Mouse (Mus musculus) kidney, embryonic 15.5 days (tissue): ENCODE data around the gene Slc25a42. TPM values are rescaled to one million over a fixed set of nuclear protein-coding genes. Genes with fewer than 3 reads are reported as not detected.

Experiments
- ATAC-seq: fragments of 200-750 bp; cut with Nextera tagmentation; replicated peaks from 2 replicates; pipeline ENCODE4 v1.8.0; 2017; ENCODE audit warnings: moderate TSS enrichment; ENCODE audit not compliant: low FRiP score
- H3K27ac ChIP-seq: fragments of 300-500 bp; sonication (generic); 2 replicates; pipeline ENCODE4 v1.5.1; 2015; ENCODE audit warnings: mild to moderate bottlenecking, inconsistent platforms
- H3K27me3 ChIP-seq: fragments of 300-500 bp; sonication (generic); 2 replicates; pipeline ENCODE4 v1.6.1; 2015; ENCODE audit warnings: inconsistent platforms
- H3K36me3 ChIP-seq: fragments of 300-500 bp; sonication (generic); 2 replicates; pipeline ENCODE4 v1.6.1; 2015; ENCODE audit warnings: inconsistent platforms
- H3K4me1 ChIP-seq: fragments of 300-500 bp; sonication (generic); 2 replicates; pipeline ENCODE4 v1.6.1; 2015; ENCODE audit warnings: inconsistent platforms
- H3K4me2 ChIP-seq: fragments of 300-500 bp; sonication (generic); 2 replicates; pipeline ENCODE4 v1.6.1; 2015; ENCODE audit warnings: moderate library complexity, mild to moderate bottlenecking, inconsistent platforms
- H3K4me3 ChIP-seq: fragments of 300-500 bp; sonication (generic); replicated peaks from 2 replicates; pipeline ENCODE4 v1.5.1; 2015; ENCODE audit warnings: mild to moderate bottlenecking, inconsistent platforms
- H3K9ac ChIP-seq: fragments of 300-500 bp; sonication (generic); 2 replicates; pipeline ENCODE4 v1.6.1; 2015; ENCODE audit warnings: mild to moderate bottlenecking, inconsistent platforms
- H3K9me3 ChIP-seq: fragments of 300-500 bp; sonication (generic); replicated peaks from 2 replicates; pipeline ENCODE4 v1.6.1; 2016; ENCODE audit warnings: inconsistent platforms
- WGBS: fragments of 180-500 bp; shearing (Covaris S2); methylation state at CpG from one replicate; pipeline ENCODE4 v1.1.7; 2015; ENCODE audit warnings: mixed read lengths; 5-methylcytosine and 5-hydroxymethylcytosine counted together
- polyA plus RNA-seq: library from polyadenylated mRNA; unstranded; fragments of >200 nt; fragmentation: Nextera tagmentation; extraction: Ambion mirVana; gene quantifications from 2 replicates; pipeline ENCODE4 v1.2.1, GENCODE M21; 2015

The Slc25a42 gene
- polyA plus RNA-seq, 1 experiment from 2014 or later, result 4.8 TPM

DNA sequence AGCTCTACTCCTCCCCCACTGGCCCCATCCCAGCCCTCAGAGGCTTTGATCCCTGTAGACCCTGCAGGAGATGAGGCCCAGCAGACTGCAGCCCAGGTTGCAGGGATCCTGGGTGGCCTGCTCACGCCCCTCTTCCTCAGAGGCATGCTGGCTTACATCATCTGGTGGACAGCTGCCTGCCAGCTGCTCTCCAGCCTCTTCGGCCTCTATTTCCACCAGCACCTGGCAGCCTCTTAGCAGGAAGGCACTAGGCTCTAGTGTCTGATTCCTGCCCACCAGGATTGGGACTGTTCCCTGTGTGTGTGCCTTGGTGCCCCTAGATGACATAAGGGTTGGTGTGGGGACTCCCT is 30.2 kb downstream of the Slc25a42 start:
- Histone ChIP-seq H3K27ac (no peak overlapping the region), H3K9me3 (no peaks in the 10 kb centered on the region), H3K4me2 (no peak overlapping the region), H3K4me1 (0 out of 2 replicates have a peak, but pooled peaks cover 4% of the 10 kb centered on the region), H3K4me3 (no peak overlapping the region), H3K9ac (no peak overlapping the region), H3K27me3 (no peaks in the 10 kb centered on the region), H3K36me3 (peaks cover 60% of the 10 kb centered on the region)
- no peak for ATAC-seq
- 32% methylated on average over 2 of the region's 2 CpGs for WGBS

DNA sequence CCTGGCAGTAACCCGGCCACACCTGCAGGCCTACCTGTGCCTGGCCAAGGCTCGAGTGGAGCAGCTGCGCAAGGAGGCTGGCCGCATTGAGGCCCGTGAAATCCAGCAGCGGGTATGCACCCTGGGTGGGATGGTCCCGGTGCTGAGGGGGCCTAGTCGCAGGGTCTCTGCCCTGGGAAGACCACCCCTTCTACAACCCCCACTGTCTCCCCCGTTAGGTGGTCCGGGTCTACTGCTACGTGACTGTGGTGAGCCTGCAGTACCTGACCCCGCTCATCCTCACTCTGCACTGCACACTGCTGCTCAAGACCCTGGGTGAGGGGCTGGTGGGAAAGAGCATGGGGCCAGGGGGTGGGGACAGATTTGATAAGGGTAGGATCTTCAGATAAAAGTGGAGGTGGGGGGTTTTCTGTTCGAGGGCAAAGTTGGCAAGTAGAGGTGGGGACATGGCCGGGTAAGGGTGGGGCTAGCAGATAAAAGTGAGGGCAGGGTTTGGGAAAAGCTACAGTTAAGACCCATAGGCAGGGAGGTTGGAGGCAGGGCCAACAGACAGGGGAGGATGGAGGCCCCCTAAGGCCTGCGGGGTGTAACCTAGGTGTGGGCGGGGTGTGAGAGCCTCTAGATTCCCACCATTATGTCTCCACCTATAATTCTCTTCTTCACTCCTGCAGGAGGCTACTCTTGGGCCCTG is 30.7 kb downstream of the Slc25a42 start:
- H3K9ac ChIP-seq, result no peak overlapping the region
- H3K27ac ChIP-seq, result no peak overlapping the region
- no peak overlapping the region for H3K4me2 ChIP-seq
- H3K27me3 ChIP-seq, result no peaks in the 10 kb centered on the region
- no peak overlapping the region for H3K4me3 ChIP-seq
- ATAC-seq, result no peak; the same call in 1 of the 2 replicates
- 0 out of 2 replicates have a peak, but pooled peaks cover 2% of the 10 kb centered on the region for H3K4me1 ChIP-seq
- no peaks in the 10 kb centered on the region for H3K9me3 ChIP-seq
- H3K36me3 ChIP-seq, result peaks cover 66% of the 10 kb centered on the region
- WGBS, result 58% methylated on average over 16 of the region's 16 CpGs

DNA sequence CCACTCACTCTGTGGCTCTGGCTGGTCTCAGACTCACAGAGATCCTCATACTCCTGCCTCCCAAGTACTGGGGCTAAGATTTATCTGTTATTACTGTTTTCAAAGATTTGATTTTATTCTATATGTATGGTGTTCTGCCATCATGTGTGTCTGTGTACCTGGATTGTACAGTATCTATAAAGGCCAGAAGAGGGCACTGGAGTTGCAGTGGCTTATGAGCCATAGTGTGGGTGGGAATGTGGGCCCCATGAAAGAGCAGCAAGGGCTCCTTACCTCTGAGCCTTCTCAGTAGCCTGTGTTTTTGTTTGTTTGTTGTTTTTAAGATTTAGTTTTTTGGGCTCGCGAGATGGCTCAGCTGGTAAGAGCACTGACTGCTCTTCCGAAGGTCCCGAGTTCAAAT is 33.0 kb downstream of the Slc25a42 start:
- H3K4me2 ChIP-seq, result no peak overlapping the region
- 97% methylated on average over 4 of the region's 4 CpGs for WGBS
- no peak overlapping the region for H3K4me3 ChIP-seq
- ATAC-seq, result no peak
- no peak overlapping the region for H3K27ac ChIP-seq
- no peak overlapping the region for H3K9ac ChIP-seq
- no peaks in the 10 kb centered on the region for H3K9me3 ChIP-seq
- no peaks in the 10 kb centered on the region for H3K27me3 ChIP-seq
- H3K36me3 ChIP-seq, result peaks cover 74% of the 10 kb centered on the region
- peaks cover 4% of the 10 kb centered on the region; the same call in 1 of the 2 replicates for H3K4me1 ChIP-seq

DNA sequence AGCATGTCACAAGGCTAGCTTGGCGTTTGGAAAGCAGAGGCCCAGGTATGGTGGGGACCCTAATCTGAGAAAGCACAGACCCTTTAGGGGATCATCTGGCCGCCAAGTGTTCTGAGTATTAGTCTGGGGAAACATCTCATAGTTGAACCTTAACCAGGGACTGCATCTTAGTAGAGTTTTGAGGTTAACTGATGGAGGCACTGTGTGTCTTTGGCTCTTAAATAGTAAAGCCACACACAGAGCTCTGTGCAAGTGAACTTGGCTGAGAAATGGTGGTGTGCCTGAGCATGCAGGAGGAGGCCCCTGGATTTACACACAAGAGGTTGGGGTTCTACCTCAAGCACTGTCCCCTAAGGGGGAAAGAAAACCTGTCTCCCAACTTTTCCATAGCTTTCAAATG is 33.9 kb downstream of the Slc25a42 start:
- no peak overlapping the region for H3K27ac ChIP-seq
- no peak for ATAC-seq
- peaks cover 70% of the 10 kb centered on the region for H3K36me3 ChIP-seq
- H3K4me1 ChIP-seq, result peaks cover 11% of the 10 kb centered on the region
- WGBS, result 93% methylated on average over 2 of the region's 2 CpGs
- no peaks in the 10 kb centered on the region for H3K27me3 ChIP-seq
- H3K9ac ChIP-seq, result no peak overlapping the region
- H3K9me3 ChIP-seq, result no peaks in the 10 kb centered on the region
- no peak overlapping the region for H3K4me3 ChIP-seq
- H3K4me2 ChIP-seq, result no peak overlapping the region

DNA sequence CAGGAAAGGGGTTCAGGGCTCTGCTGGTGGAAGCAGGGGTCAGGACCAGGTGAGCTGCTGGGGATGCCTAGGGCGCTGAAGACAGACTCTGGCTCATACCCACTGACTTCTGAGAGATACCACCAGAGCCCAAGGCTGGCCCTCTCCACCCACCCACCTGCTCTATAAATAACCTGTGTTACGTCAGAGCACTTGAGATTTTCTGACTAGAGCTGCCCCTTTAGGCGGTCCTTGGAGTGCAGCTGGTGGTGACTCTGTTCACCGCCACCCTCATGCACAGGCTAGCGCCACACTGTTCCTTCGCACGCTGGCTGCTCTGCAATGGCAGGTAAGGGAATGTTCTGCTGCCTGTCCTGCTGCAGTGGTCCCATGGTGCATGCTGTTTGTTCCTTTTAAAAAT is 38.0 kb downstream of the Slc25a42 start:
- H3K4me1 ChIP-seq, result peaks cover 25% of the 10 kb centered on the region
- 90% methylated on average over 7 of the region's 7 CpGs for WGBS
- H3K36me3 ChIP-seq, result peaks cover 35% of the 10 kb centered on the region
- no peak overlapping the region for H3K9ac ChIP-seq
- H3K4me2 ChIP-seq, result no peak overlapping the region
- ATAC-seq, result no peak
- H3K4me3 ChIP-seq, result no peak overlapping the region
- H3K27ac ChIP-seq, result no peak overlapping the region
- H3K9me3 ChIP-seq, result no peaks in the 10 kb centered on the region
- H3K27me3 ChIP-seq, result no peaks in the 10 kb centered on the region

DNA sequence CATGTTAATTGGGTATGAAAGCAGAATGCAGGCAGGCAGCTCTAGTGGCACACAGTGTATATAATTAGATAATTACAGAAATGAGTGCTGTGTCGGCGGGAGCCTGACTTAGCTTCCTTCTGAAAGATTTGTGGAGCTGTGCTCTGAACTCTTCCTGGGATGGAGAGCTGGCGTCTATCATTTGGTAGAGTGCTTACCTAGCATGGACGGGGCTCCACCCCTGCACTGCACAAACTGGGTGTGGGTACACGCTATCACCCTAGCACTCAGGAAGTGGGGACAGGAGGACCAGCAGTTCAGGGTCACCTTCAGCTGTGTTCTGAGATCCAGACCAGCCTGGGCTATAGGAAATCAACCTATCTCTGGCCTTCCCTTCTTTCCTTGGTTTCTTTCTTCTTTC is 38.8 kb downstream of the Slc25a42 start:
- H3K27me3 ChIP-seq, result 0 out of 2 replicates have a peak, but pooled peaks cover 1% of the 10 kb centered on the region
- H3K9ac ChIP-seq, result peak overlapping the region; percentile 74; the same call in 1 of the 2 replicates
- 73% methylated on average over 5 of the region's 5 CpGs for WGBS
- peak overlapping the region; percentile 65 for H3K4me3 ChIP-seq
- peak overlapping the region; percentile 66 for H3K4me2 ChIP-seq
- H3K27ac ChIP-seq, result no peak overlapping the region
- no peaks in the 10 kb centered on the region for H3K9me3 ChIP-seq
- no peak for ATAC-seq
- H3K36me3 ChIP-seq, result peaks cover 27% of the 10 kb centered on the region
- H3K4me1 ChIP-seq, result peaks cover 25% of the 10 kb centered on the region

DNA sequence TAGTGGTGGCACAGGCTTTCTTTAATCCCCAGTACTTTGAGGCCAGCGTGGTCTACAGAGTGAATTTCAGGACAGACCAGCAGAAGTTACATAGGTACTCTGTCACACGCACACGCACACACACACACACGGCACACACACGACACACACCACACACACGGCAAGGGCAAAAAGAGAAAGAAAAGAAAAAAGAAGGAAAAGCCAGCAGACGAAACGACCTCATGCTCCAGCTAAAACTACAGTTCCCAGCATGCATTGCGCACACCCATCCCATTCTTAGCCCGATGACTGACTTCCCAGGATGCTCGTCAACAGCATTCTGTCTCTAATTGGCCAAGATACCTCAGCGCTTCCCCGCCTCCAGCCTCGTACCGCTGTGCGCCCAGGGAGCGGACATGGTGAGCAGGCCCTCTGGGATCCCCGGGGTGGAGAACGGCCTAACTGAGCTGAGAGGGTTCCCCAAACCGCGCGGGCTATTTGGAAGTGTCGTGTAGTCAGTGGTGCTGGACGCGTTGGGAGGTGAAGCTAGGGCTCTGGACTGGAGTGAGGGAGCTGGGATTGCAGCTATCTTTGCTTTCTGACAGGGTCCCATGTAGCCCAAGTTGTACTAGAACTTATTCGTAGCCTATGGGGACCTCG is 39.9 kb downstream of the Slc25a42 start, which contains the start of gene Tmem161a:
Gene Tmem161a, plus strand, starts transcription at position 314 of the 639 bp plus-strand sequence.
- H3K4me2 ChIP-seq, result peak within 1 kb of the TSS; percentile 66
- 2% methylated on average over 27 of the region's 27 CpGs for WGBS
- peaks cover 16% of the 10 kb centered on the region for H3K36me3 ChIP-seq
- H3K9me3 ChIP-seq, result no peaks in the 10 kb centered on the region
- H3K27me3 ChIP-seq, result 0 out of 2 replicates have a peak, but pooled peaks cover 4% of the 10 kb centered on the region
- H3K4me3 ChIP-seq, result peak within 1 kb of the TSS; percentile 65
- peak; percentile 96 for ATAC-seq
- H3K27ac ChIP-seq, result peak within 1 kb of the TSS; percentile 76
- H3K9ac ChIP-seq, result peak within 1 kb of the TSS; percentile 74
- H3K4me1 ChIP-seq, result peaks cover 26% of the 10 kb centered on the region

DNA sequence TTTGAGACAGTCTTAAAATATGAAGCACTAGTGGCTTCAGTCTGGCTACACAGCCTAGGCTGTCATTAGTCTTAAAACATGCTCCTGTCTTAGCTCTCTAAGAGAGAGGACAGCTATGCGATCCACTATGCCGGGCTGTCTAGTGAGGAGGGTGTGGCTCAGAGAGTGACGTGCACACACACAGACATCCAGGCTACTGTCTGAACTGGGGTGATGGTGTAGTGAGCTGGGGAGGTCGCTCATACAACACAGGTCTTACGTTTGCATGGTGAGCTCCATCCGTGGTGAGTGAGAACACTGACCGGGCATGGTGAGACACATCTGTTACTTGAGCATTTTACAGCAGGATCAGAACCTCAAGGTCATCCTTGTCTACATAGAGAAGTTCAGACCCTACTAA is 40.9 kb downstream of the Slc25a42 start:
- H3K27me3 ChIP-seq, result 0 out of 2 replicates have a peak, but pooled peaks cover 4% of the 10 kb centered on the region
- H3K4me2 ChIP-seq, result peak overlapping the region; percentile 66
- peaks cover 35% of the 10 kb centered on the region for H3K4me1 ChIP-seq
- H3K9ac ChIP-seq, result no peak overlapping the region
- no peaks in the 10 kb centered on the region for H3K9me3 ChIP-seq
- 70% methylated on average over 7 of the region's 7 CpGs for WGBS
- peak overlapping the region; percentile 76; the same call in 1 of the 2 replicates for H3K27ac ChIP-seq
- H3K36me3 ChIP-seq, result 0 out of 2 replicates have a peak, but pooled peaks cover 8% of the 10 kb centered on the region
- no peak for ATAC-seq
- peak overlapping the region; percentile 65; the same call in 1 of the 2 replicates for H3K4me3 ChIP-seq

DNA sequence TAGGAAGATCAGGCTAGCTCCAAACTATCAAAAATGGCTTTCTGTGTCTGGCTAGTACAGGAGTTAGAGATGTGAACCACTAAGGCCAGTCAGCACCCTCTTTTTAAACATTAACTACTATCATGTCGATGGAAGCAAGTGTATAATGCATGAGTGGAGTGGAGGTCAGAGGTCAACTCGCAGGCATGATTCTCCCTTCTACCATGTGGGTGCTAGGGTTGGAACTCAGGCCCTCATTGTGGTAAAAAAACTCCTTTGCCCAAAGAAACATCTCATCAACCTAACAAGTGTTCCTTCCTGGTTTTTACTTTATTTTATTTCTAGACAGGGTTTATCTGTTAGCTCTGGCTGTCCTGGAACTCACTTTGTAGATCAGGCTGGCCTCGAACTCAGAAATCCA is 41.4 kb downstream of the Slc25a42 start:
- no peak for ATAC-seq
- Histone ChIP-seq H3K27ac (0 out of 2 replicates have a peak overlapping the region, but pooled peaks have one; percentile 33), H3K4me2 (no peak overlapping the region), H3K4me1 (peaks cover 39% of the 10 kb centered on the region), H3K9ac (no peak overlapping the region), H3K9me3 (no peaks in the 10 kb centered on the region), H3K27me3 (peaks cover 9% of the 10 kb centered on the region), H3K36me3 (0 out of 2 replicates have a peak, but pooled peaks cover 8% of the 10 kb centered on the region), H3K4me3 (no peak overlapping the region)
- 56% methylated on average over 3 of the region's 3 CpGs for WGBS

DNA sequence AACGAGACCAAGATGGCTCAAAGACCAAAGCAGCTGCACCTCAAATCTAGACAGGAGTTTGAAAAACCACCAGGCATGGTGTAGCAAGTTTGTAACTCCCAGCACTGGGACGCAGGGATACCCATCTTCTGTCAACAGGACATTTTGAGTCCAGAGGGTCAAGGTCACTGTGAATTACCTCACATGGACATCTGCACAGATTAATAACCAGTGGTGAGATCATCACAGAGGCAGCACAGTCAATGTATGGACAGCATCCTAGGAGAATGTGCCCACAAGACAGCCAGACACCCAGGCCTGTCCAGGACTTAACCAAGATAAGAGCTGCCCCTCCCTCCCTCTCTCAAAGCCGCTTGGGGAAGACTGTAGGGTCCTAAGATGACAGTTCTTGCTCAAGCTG is 42.0 kb downstream of the Slc25a42 start:
- H3K4me1 ChIP-seq, result peaks cover 44% of the 10 kb centered on the region
- no peaks in the 10 kb centered on the region for H3K9me3 ChIP-seq
- no peak overlapping the region for H3K4me3 ChIP-seq
- 78% methylated on average over 3 of the region's 3 CpGs for WGBS
- no peak overlapping the region for H3K9ac ChIP-seq
- 0 out of 2 replicates have a peak, but pooled peaks cover 8% of the 10 kb centered on the region for H3K36me3 ChIP-seq
- H3K27me3 ChIP-seq, result peaks cover 15% of the 10 kb centered on the region
- 0 out of 2 replicates have a peak overlapping the region, but pooled peaks have one; percentile 33 for H3K27ac ChIP-seq
- no peak overlapping the region for H3K4me2 ChIP-seq
- ATAC-seq, result no peak

DNA sequence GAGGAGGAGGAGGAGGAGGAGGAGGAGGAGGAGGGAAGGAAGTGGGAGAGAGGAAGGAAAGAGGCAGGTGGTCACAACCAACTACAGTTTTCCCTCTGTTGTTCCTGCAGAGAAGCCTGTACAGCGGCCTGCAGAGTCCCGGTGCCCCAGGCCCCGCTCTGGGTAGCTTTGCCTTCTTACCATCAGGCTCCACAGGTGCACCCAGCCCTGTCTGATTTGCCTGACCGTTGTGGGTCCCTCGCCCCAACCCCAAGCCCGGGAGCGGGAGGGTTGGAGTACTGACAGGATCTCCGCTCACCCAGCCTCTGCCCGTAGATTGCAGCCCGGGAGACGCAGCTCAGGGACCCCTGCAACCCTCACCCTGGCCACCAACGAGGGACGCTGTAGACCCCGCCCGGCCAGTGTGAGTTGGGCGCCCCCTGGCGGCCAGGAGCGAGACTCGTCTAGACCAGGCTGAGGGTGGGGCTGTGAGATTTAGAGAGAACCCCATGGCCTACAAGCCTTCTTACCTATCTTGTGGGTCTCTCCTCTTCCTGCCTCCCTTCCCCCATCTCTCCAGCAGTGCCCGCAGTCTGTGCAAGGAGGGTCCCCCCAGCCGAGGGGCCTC is 45.5 kb downstream of the Slc25a42 start:
- peak overlapping the region; percentile 39 for H3K4me3 ChIP-seq
- 2% methylated on average over 21 of the region's 21 CpGs for WGBS
- H3K4me2 ChIP-seq, result peak overlapping the region; percentile 67
- H3K27ac ChIP-seq, result no peak overlapping the region
- peaks cover 24% of the 10 kb centered on the region for H3K4me1 ChIP-seq
- no peaks in the 10 kb centered on the region for H3K9me3 ChIP-seq
- peaks cover 25% of the 10 kb centered on the region for H3K27me3 ChIP-seq
- ATAC-seq, result peak; percentile 90
- H3K36me3 ChIP-seq, result no peaks in the 10 kb centered on the region
- no peak overlapping the region for H3K9ac ChIP-seq

DNA sequence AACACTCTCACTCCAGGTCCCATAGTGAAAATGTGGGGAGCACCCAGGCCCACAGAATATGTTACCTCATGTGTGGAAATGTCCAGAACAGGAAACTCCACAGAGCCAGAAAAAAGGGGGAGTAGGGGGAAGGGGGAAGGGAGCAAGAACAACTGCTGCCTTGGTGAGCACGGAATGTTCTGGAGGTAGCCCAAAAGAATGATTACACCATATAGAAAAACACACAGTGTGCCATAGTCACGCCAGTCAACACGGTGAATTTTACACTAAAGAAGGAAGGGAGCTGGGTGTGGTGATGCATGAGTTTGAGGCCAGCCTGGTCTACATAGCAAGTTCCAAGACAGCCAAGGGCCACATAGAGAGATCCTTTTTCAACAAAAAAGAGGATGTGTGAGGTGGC is 48.8 kb downstream of the Slc25a42 start:
- H3K4me3 ChIP-seq, result no peak overlapping the region
- no peak overlapping the region for H3K27ac ChIP-seq
- H3K9me3 ChIP-seq, result no peaks in the 10 kb centered on the region
- peaks cover 25% of the 10 kb centered on the region for H3K4me1 ChIP-seq
- H3K9ac ChIP-seq, result no peak overlapping the region
- peaks cover 24% of the 10 kb centered on the region for H3K27me3 ChIP-seq
- H3K36me3 ChIP-seq, result no peaks in the 10 kb centered on the region
- H3K4me2 ChIP-seq, result no peak overlapping the region
- no peak for ATAC-seq
- 89% methylated on average over 3 of the region's 3 CpGs for WGBS
